Mouse (Mus musculus): ENCODE results near the gene Zfp180. TPM values are rescaled to one million over a fixed set of nuclear protein-coding genes. Genes with fewer than 3 reads are reported as not detected.
A peak's percentile ranks its signal among the peaks of the same experiment; 100 is the strongest.

Zfp180 gene
- total and polyA plus RNA-seq, 3 experiments = 21.6 to 21.9 TPM; not detected in 1

DNA sequence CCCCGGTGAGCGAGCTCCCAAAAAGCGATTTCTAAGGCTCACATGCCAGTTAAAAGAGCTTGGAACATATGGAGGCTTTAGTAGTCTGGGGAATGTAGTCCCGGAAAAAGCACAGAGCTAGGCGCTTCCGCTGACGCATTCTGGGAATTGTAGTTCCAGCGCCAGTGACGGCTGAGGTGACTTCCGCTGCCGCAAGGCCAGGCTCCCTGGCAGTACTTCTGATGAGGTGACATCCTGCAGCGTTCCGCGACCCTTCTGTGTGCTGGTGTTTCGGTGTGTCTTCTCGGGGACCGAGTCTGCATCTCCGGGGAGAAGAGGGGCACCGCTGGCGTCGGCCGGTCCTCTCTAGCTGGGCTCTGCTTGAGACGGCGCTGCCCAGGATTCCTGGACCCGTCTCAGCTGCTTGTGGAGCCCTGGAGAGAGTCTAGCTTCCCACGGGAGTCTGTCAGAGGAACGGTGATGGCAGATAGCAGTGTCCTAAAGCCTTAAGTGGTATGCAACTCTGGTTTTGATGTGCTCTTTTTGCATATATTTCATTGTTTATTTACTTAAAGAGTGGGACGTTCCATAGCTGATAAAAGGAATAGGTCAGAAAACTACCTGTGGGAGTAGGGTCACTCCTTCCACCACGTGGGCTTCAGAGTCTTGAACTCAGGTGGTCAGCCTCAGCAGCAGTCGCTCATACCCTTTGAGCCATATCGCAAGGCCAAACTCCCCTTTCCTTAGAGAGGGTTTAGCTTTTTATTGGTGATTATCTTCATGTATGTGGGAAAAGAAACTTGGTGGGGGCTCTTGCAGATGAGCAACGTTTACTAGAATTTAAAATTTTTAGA lies 52.5 kb downstream of the Zfp180 start, which contains the start of gene Zfp235 (continued):
- TF ChIP-seq BHLHE40 (IDR thresholded peaks at IDR 0.05; ENCODE audit: borderline replicate concordance, low read depth, low read length) (no peak), SMC3 (IDR thresholded peaks at IDR 0.05; ENCODE audit: low read depth, low read length) (no peak), USF2 (IDR thresholded peaks at IDR 0.05; ENCODE audit: borderline replicate concordance in 1 of 2, insufficient read depth in 1 of 2, low read depth in 1 of 2, low read length in 2 of 2) (no peak), CHD2 (IDR thresholded peaks at IDR 0.05; ENCODE audit: low read length) (no peak), SIN3A (IDR thresholded peaks at IDR 0.05; ENCODE audit: low read length) (peak; percentile 95), NELFE (IDR thresholded peaks at IDR 0.05; ENCODE audit: low read depth, low read length) (peak; percentile 78), RCOR1 (IDR thresholded peaks at IDR 0.05; ENCODE audit: low read depth, low read length) (no peak), TBP (IDR thresholded peaks at IDR 0.05; ENCODE audit: low read depth, low read length) (peak; percentile 80; the same call in 1 of the 2 replicates), JUND (IDR thresholded peaks at IDR 0.05; ENCODE audit: low read depth, low read length) (no peak), MYC (IDR thresholded peaks at IDR 0.05; ENCODE audit: low read depth, low read length) (peak; percentile 54), TCF12 (IDR thresholded peaks at IDR 0.05; ENCODE audit: low read depth, low read length) (peak; percentile 33; the same call in 1 of the 2 replicates), RAD21 (IDR thresholded peaks at IDR 0.05; ENCODE audit: low read depth, low read length) (no peak), USF1 (IDR thresholded peaks at IDR 0.05; ENCODE audit: low read depth, low read length) (0 out of 2 replicates have a peak, but pooled peaks have one; percentile 8), GABPA (IDR thresholded peaks at IDR 0.05; ENCODE audit: low read depth, low read length) (no peak), E2F4 (IDR thresholded peaks at IDR 0.05; ENCODE audit: borderline replicate concordance, low read depth, low read length) (no peak), MEF2A (IDR thresholded peaks at IDR 0.05; ENCODE audit: extremely low read depth, insufficient replicate concordance, low read depth, low read length, poor library complexity, severe bottlenecking) (no peak), EP300 (IDR thresholded peaks at IDR 0.05; ENCODE audit: low read depth in 1 of 2, low read length in 2 of 2) (no peak), GATA1 (IDR thresholded peaks at IDR 0.05; ENCODE audit: low read depth, low read length) (no peak)

DNA sequence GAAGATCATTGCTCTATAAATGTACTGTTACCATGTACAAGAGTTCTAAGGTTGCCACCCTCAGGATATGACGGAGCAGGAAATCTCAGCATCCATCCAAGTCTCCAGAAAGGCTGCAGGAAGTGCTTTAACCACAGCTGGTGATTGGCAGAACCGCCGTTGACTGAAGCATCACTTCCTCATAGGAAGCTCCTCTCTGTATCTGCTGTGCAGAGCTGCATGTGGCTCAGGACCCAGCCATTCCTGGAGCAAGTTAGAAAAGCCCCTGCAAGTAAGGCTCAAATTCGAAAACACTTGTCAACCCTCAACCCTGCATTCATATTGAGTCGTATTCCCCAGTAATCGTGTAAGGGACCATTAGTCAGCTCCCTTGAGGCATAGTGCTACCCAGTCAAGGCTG lies 60.8 kb downstream of the Zfp180 start:
- H3K4me3 ChIP-seq (ENCODE audit: control insufficient read depth in 1 of 2, insufficient read depth in 1 of 2, low read depth in 2 of 2, low read length in 2 of 2) = no peak overlapping the region
- H3K9ac ChIP-seq (ENCODE audit: control insufficient read depth, low read depth, low read length, poor library complexity, severe bottlenecking) = no peak overlapping the region

More for the DNA sequence above, 60.8 kb downstream of the Zfp180 start:
- Histone ChIP-seq H3K27ac (ENCODE audit: control insufficient read depth, low read depth, low read length) (no peak overlapping the region), H3K36me3 (ENCODE audit: control insufficient read depth in 1 of 2, insufficient read depth in 2 of 2, low read length in 2 of 2) (no peaks in the 10 kb centered on the region), H3K9me3 (replicated peaks; ENCODE audit: insufficient read depth, low read length) (no peaks in the 10 kb centered on the region), H3K79me2 (ENCODE audit: control insufficient read depth, insufficient read depth, low read length, poor library complexity) (no peaks in the 10 kb centered on the region), H3K27me3 (ENCODE audit: control insufficient read depth in 1 of 2, insufficient read depth in 2 of 2, low read length in 2 of 2) (no peaks in the 10 kb centered on the region), H3K4me1 (ENCODE audit: control insufficient read depth in 1 of 2, insufficient read depth in 2 of 2, low read length in 2 of 2) (no peaks in the 10 kb centered on the region)
- no peak for DNase-seq (ENCODE audit: low read depth, low spot score)
- TF ChIP-seq ELF1 (IDR thresholded peaks at IDR 0.05; ENCODE audit: low read depth, low read length) (no peak), MAFK (IDR thresholded peaks at IDR 0.05; ENCODE audit: borderline replicate concordance, low read depth, low read length) (no peak), UBTF (IDR thresholded peaks at IDR 0.05; ENCODE audit: borderline replicate concordance, insufficient read depth, low read depth, low read length) (no peak), CHD1 (IDR thresholded peaks at IDR 0.05; ENCODE audit: low read depth, low read length) (no peak), MEF2A (IDR thresholded peaks at IDR 0.05; ENCODE audit: extremely low read depth, insufficient replicate concordance, low read depth, low read length, poor library complexity, severe bottlenecking) (no peak), SMC3 (IDR thresholded peaks at IDR 0.05; ENCODE audit: low read depth, low read length) (no peak), NELFE (IDR thresholded peaks at IDR 0.05; ENCODE audit: low read depth, low read length) (no peak), JUND (IDR thresholded peaks at IDR 0.05; ENCODE audit: low read depth, low read length) (no peak), MYB (IDR thresholded peaks at IDR 0.05; ENCODE audit: low read depth, low read length) (no peak), MAZ (IDR thresholded peaks at IDR 0.05; ENCODE audit: low read depth, low read length) (no peak), POLR2AphosphoS5 (IDR thresholded peaks at IDR 0.05; ENCODE audit: borderline replicate concordance, low read depth, low read length) (no peak), TAL1 (IDR thresholded peaks at IDR 0.05; ENCODE audit: low read length) (no peak), TBP (IDR thresholded peaks at IDR 0.05; ENCODE audit: low read depth, low read length) (no peak), SIN3A (IDR thresholded peaks at IDR 0.05; ENCODE audit: low read length) (no peak)

Data from MEL (cell line).